Mouse (Mus musculus): ENCODE results near the gene Myo1d. TPM values are rescaled to one million over a fixed set of nuclear protein-coding genes. Genes with fewer than 3 reads are reported as not detected.

The Myo1d gene
- polyA plus RNA-seq, 1 experiment, result 5.9 TPM

DNA sequence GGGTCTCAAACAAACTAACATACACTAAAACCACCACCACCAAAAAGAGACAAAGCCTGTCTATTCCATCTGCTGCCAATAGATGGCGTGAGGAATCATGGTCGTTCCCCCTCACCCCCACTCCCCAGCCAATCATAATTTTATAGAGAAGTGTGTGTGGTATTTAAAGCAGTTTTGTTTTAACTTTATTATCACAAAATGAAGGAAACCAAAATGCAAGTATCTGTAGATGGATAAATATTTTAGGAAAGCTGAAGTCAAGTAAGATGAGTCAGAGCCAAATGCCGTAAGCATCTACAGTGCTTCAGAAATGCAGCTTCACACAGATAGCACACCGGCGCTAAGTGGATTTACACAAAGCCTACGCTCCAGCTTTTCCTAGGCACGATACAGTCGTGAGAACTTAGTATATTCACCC lies 177.8 kb downstream of the Myo1d start:
- Histone ChIP-seq H3K27ac (ENCODE audit: control insufficient read depth, insufficient read depth, low read length) (no peak overlapping the region), H3K4me1 (replicated peaks; ENCODE audit: control insufficient read depth, insufficient read depth, low read length) (peaks cover 5% of the 10 kb centered on the region; the same call in 1 of the 2 replicates), H3K27me3 (ENCODE audit: control insufficient read depth, insufficient read depth, low read length) (no peaks in the 10 kb centered on the region), H3K36me3 (ENCODE audit: control insufficient read depth, insufficient read depth, low read length) (no peaks in the 10 kb centered on the region), H3K4me3 (ENCODE audit: control insufficient read depth, insufficient read depth, low read length) (no peak overlapping the region)
- DNase-seq, result peak; percentile 21
- 40% methylated on average over 8 of the region's 8 CpGs for WGBS
- no peak for TF ChIP-seq CTCF (IDR thresholded peaks at IDR 0.05; ENCODE audit: borderline replicate concordance, control insufficient read depth, extremely low read depth, insufficient read depth, low read length, poor library complexity)

DNA sequence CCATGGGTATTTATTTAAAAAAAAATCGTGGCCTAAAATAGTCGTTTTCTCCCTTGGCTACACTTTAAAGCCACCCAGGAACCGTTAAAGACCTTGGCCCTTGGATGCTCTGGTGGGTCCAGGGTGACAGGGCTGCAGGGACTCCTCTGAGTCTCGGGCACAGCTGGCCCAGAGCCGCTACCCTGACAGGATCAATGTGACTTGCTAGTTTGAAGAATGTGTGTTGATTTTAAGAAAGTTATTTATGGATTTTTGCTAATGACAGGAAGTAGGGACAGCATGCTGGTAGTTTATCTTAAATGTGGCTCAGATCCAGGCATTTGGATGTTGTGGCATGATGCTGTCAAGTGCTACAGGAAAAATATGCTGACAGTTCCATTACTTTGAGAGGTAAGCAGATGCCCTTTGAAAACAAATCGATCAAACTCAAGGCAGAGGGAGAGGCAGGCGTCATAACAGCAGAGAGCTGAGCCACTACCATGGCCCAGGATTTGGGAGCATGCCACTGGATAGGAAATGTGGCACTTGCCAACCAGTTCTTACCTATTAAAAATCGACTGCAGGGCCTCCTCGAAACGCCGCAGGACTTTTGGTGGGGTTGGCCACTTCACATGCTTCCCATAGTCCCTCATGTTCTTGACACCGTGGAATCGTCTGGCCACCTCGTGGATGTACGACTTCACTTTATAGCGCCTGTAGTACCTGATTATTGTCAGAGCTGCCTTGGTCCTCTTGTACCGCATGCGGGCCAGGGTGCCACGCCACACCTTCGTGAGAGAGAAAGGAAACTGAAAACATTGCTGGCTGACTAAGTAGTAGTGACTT lies 178.6 kb downstream of the Myo1d start:
- Histone ChIP-seq H3K27me3 (ENCODE audit: control insufficient read depth, insufficient read depth, low read length) (no peaks in the 10 kb centered on the region), H3K27ac (ENCODE audit: control insufficient read depth, insufficient read depth, low read length) (no peak overlapping the region), H3K4me1 (replicated peaks; ENCODE audit: control insufficient read depth, insufficient read depth, low read length) (peaks cover 5% of the 10 kb centered on the region; the same call in 1 of the 2 replicates), H3K36me3 (ENCODE audit: control insufficient read depth, insufficient read depth, low read length) (no peaks in the 10 kb centered on the region), H3K4me3 (ENCODE audit: control insufficient read depth, insufficient read depth, low read length) (no peak overlapping the region)
- no peak for TF ChIP-seq CTCF (IDR thresholded peaks at IDR 0.05; ENCODE audit: borderline replicate concordance, control insufficient read depth, extremely low read depth, insufficient read depth, low read length, poor library complexity)
- TF ChIP-seq POLR2A (IDR thresholded peaks at IDR 0.05; ENCODE audit: control insufficient read depth, extremely low read depth, insufficient read depth, low read length, poor library complexity), result no peak
- no peak for DNase-seq
- WGBS, result 86% methylated on average over 20 of the region's 20 CpGs

DNA sequence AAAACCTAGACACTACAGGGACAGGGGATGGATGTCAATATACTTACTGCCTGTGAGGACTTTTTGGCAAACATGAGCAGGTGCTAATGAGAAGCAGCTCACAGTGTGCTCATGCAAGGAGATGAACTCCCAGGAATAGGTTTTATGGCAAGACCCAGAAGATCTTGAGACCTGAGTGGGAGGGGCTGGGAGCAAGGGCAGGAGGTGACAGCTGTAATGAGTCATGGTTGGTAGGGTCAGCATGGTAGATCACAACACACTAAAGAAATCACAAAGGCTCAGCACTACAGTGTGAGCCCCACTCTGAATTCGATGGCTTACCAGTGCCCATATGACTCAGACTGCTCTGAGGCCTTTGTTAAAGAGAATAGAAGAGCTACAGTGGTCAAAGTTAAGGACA lies 184.3 kb downstream of the Myo1d start:
- no peaks in the 10 kb centered on the region for H3K36me3 ChIP-seq (ENCODE audit: control insufficient read depth, insufficient read depth, low read length)
- H3K27me3 ChIP-seq (ENCODE audit: control insufficient read depth, insufficient read depth, low read length), result no peaks in the 10 kb centered on the region
- TF ChIP-seq POLR2A (IDR thresholded peaks at IDR 0.05; ENCODE audit: control insufficient read depth, extremely low read depth, insufficient read depth, low read length, poor library complexity) (no peak), CTCF (IDR thresholded peaks at IDR 0.05; ENCODE audit: borderline replicate concordance, control insufficient read depth, extremely low read depth, insufficient read depth, low read length, poor library complexity) (no peak)
- H3K27ac ChIP-seq (ENCODE audit: control insufficient read depth, insufficient read depth, low read length), result no peak overlapping the region
- 87% methylated on average over 1 of the region's 1 CpGs for WGBS
- no peaks in the 10 kb centered on the region for H3K4me1 ChIP-seq (replicated peaks; ENCODE audit: control insufficient read depth, insufficient read depth, low read length)
- H3K4me3 ChIP-seq (ENCODE audit: control insufficient read depth, insufficient read depth, low read length), result no peak overlapping the region
- DNase-seq, result no peak

DNA sequence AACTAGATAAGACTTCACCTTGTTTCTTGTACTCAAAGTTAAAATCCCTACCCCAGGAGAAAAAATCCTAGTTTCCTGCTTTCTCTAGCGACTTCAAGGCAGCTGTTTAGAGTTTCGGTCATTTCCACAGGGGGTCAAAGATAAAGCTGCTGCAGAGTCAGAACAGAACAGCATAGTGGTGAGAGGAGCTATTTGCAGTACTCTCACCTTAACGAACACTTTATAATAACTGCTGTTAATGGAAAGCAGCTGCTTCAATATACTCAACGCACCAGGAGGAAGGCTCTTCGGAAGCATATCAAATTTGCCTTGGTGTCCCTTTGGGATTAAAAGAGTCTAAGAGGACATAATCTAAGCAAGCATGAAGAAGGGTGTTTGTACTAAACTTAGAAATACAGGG lies 190.4 kb downstream of the Myo1d start:
- TF ChIP-seq CTCF (IDR thresholded peaks at IDR 0.05; ENCODE audit: borderline replicate concordance, control insufficient read depth, extremely low read depth, insufficient read depth, low read length, poor library complexity), result no peak
- no peak for TF ChIP-seq POLR2A (IDR thresholded peaks at IDR 0.05; ENCODE audit: control insufficient read depth, extremely low read depth, insufficient read depth, low read length, poor library complexity)
- DNase-seq, result no peak
- Histone ChIP-seq H3K27ac (ENCODE audit: control insufficient read depth, insufficient read depth, low read length) (no peak overlapping the region), H3K4me3 (ENCODE audit: control insufficient read depth, insufficient read depth, low read length) (no peak overlapping the region), H3K27me3 (ENCODE audit: control insufficient read depth, insufficient read depth, low read length) (no peaks in the 10 kb centered on the region), H3K36me3 (ENCODE audit: control insufficient read depth, insufficient read depth, low read length) (no peaks in the 10 kb centered on the region), H3K4me1 (replicated peaks; ENCODE audit: control insufficient read depth, insufficient read depth, low read length) (no peaks in the 10 kb centered on the region)
- WGBS, result 85% methylated on average over 5 of the region's 5 CpGs

DNA sequence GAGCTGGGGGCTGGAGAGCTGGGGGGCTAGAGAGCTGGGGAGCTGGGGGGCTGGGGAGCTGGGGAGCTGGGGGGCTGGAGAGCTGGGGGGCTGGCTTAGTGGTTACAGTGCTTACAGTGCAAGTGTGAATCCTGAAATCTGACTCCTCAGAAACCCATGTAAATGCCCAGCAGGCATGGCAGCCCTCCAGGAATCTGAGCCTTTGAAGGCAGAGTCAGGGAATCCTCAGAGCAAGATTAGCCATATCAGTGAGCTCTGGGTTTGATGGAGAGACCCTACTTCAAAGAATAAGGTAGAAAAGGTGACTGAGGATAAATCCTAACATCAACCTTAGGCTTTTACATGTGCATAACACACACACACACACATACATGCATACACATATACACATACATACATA lies 194.1 kb downstream of the Myo1d start:
- DNase-seq, result no peak
- no peaks in the 10 kb centered on the region for H3K36me3 ChIP-seq (ENCODE audit: control insufficient read depth, insufficient read depth, low read length)
- H3K4me1 ChIP-seq (replicated peaks; ENCODE audit: control insufficient read depth, insufficient read depth, low read length), result no peaks in the 10 kb centered on the region
- H3K4me3 ChIP-seq (ENCODE audit: control insufficient read depth, insufficient read depth, low read length), result no peak overlapping the region
- TF ChIP-seq POLR2A (IDR thresholded peaks at IDR 0.05; ENCODE audit: control insufficient read depth, extremely low read depth, insufficient read depth, low read length, poor library complexity), result no peak
- TF ChIP-seq CTCF (IDR thresholded peaks at IDR 0.05; ENCODE audit: borderline replicate concordance, control insufficient read depth, extremely low read depth, insufficient read depth, low read length, poor library complexity), result no peak
- no peak overlapping the region for H3K27ac ChIP-seq (ENCODE audit: control insufficient read depth, insufficient read depth, low read length)
- H3K27me3 ChIP-seq (ENCODE audit: control insufficient read depth, insufficient read depth, low read length), result no peaks in the 10 kb centered on the region

DNA sequence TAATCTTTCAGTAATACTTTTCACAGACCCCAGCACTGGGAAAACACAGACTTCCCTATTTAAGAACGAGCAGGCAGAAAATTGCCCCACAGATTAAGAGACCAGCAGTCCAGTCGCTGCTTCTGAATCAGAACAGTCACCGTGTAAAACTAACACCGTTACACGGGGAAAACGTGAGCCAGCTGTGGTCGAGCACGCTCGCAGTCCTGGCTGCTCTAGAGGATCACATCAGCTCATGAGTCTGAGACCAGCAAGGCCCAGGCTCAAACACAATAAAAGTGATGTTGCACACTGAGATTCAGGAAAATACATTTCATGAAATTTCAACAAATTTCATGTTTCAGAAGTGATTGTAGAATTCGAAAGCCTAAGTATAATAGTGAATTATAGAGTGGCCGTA lies 194.6 kb downstream of the Myo1d start:
- WGBS, result 78% methylated on average over 11 of the region's 11 CpGs
- H3K27me3 ChIP-seq (ENCODE audit: control insufficient read depth, insufficient read depth, low read length), result no peaks in the 10 kb centered on the region
- no peak overlapping the region for H3K4me3 ChIP-seq (ENCODE audit: control insufficient read depth, insufficient read depth, low read length)
- no peaks in the 10 kb centered on the region for H3K36me3 ChIP-seq (ENCODE audit: control insufficient read depth, insufficient read depth, low read length)
- DNase-seq, result no peak
- no peaks in the 10 kb centered on the region for H3K4me1 ChIP-seq (replicated peaks; ENCODE audit: control insufficient read depth, insufficient read depth, low read length)
- H3K27ac ChIP-seq (ENCODE audit: control insufficient read depth, insufficient read depth, low read length), result no peak overlapping the region
- TF ChIP-seq CTCF (IDR thresholded peaks at IDR 0.05; ENCODE audit: borderline replicate concordance, control insufficient read depth, extremely low read depth, insufficient read depth, low read length, poor library complexity) (no peak), POLR2A (IDR thresholded peaks at IDR 0.05; ENCODE audit: control insufficient read depth, extremely low read depth, insufficient read depth, low read length, poor library complexity) (no peak)

DNA sequence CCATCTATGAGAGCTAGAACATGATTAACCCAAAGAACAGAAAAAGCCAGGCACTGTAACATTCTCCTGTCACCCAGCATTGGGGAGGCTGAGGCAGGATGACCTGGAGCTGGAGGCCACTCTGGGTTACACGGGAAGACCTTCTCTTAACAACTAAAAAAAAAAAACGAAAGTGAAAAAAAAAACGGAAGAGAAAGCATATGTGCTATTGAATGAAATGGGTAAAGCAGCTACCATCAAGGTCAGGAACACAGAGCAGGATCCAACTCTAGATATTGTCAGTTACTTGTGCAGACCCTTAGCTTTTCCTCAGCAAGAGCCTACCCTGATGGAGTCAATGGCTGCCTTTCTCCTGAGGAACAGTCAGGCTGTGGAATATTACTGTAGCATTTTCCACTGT lies 199.3 kb downstream of the Myo1d start:
- Histone ChIP-seq H3K4me1 (replicated peaks; ENCODE audit: control insufficient read depth, insufficient read depth, low read length) (no peaks in the 10 kb centered on the region), H3K27me3 (ENCODE audit: control insufficient read depth, insufficient read depth, low read length) (no peaks in the 10 kb centered on the region), H3K36me3 (ENCODE audit: control insufficient read depth, insufficient read depth, low read length) (no peaks in the 10 kb centered on the region), H3K4me3 (ENCODE audit: control insufficient read depth, insufficient read depth, low read length) (no peak overlapping the region), H3K27ac (ENCODE audit: control insufficient read depth, insufficient read depth, low read length) (no peak overlapping the region)
- DNase-seq, result no peak
- TF ChIP-seq CTCF (IDR thresholded peaks at IDR 0.05; ENCODE audit: borderline replicate concordance, control insufficient read depth, extremely low read depth, insufficient read depth, low read length, poor library complexity), result no peak
- TF ChIP-seq POLR2A (IDR thresholded peaks at IDR 0.05; ENCODE audit: control insufficient read depth, extremely low read depth, insufficient read depth, low read length, poor library complexity), result no peak
- 67% methylated on average over 3 of the region's 3 CpGs for WGBS
